Mouse (Mus musculus) layer of hippocampus, postnatal 36 days (tissue): ENCODE data around the gene Ror2. TPM values are rescaled to one million over a fixed set of nuclear protein-coding genes. Genes with fewer than 3 reads are reported as not detected.
"Not testable (repeated sequence)": the region's sequence is repeated elsewhere in the genome, so short reads cannot be mapped to it uniquely, and the experiment has no call there.

ENCODE experiments used
- DNase-seq, 2 experiments: peaks; one replicate each; pipeline ENCODE4 v3.0.0; 2022
- total RNA-seq, 2 experiments: library from RNA; stranded (reverse); gene quantifications; 2 replicates each; pipeline ENCODE4 v1.2.3; 2021

Ror2 gene
- under 1 TPM; 0.65 to 0.91 TPM for total RNA-seq

DNA sequence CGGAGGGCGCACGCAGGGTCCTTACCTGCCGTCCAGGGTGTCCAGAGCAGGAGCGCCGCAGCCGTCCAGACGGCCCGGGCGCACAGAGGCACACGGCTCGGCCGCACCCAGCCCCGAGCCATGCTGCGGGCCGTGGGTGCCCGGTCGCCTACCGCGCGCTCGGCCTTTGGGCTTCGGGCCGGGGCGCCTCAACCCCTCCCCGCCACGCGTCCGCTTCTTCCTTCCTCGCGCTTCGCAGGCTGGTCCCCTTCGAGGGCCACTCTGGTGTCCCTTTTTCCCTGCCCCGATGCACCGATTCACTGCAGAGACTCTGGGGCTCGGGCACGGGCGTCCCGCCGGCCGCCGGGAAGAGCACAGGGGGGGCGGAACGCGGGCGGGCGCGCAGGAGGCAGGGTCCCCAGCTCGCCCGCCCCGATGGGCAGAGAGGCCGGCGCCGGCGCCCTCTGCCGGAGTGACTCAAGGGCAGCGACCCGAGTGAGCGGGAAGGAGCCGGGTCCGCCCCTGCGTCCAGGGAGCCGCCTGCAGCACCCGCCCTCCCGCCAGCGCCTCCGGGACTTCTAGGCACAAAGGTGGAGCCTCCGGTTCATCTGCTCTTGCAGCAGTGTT is at the start of gene Ror2:
TSS of gene Ror2 (minus strand) at position 369 of the 606 bp plus-strand sequence.
- DNase-seq, result no peak

- no peak for DNase-seq
Measured at GRCm38 (mm10) chr13:53333769-53334168, 47.8 kb upstream of the Ror2 start.

GRCm38 (mm10) chr13:53330246-53330645 is 44.3 kb upstream of the Ror2 start:
- DNase-seq, result no peak

GRCm38 (mm10) chr13:53325531-53325930 is 39.6 kb upstream of the Ror2 start:
- DNase-seq, result no peak

DNA sequence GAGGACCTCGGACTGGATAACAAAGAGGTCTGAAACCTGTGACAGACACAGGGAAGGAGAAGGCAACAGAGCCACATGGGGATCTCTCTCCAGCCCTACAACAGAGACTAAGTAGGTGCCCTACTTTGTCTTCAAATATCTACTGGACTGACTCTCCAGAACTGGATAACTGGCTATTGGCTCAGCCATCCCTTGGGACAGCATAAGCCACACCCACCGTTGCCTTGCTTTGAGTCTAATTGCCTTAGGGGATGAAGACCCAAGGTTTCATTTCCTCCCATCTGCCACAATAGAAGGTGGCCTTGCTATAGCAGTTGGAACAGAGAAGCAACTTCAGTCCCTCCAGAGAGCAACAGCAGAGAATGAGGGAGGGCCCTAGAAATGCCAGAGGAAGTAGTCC is 37.7 kb upstream of the Ror2 start:
- no peak for DNase-seq

GRCm38 (mm10) chr13:53320899-53321298 is 35.0 kb upstream of the Ror2 start:
- DNase-seq, result no peak

DNA sequence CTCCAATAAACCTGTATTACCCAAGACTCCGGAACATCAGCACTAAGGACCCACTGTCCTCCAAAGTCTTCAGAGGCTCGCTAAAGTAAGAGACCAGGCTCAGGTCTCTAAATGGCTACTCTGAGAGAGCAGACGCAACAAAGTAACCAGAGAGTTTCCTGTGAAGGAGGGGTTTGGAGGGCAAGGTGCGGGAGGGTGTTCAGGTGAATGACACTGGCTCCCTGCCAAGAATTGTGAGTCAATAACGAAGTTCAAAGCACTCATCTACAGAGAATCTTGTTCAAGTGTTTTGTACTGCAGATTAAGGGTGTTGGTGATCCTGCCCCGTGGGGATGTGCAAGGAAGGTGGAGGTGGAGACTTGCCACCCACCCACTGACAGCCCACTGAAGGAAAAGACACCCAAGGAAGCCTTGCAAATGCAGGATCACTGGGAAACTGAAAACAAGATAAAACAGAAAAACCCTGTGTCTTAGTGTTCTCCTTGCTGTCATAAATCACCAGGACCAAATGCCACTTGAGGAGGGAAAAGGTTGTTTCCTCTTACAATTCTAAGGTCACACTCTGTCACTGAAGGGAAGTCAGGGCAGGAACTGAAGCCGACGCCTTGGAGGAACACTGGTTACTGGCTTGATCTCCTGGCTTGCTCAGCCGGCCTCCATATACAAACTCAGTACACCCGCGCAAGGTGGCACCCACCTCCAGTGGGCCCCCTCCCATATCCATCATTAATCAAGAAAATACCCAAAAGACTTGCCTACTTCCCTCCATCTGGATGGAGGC is 30.8 kb upstream of the Ror2 start:
- DNase-seq, result no peak

GRCm38 (mm10) chr13:53315757-53316156 is 29.8 kb upstream of the Ror2 start:
- not testable (repeated sequence) for DNase-seq

- no peak for DNase-seq
Measured at GRCm38 (mm10) chr13:53310442-53310841, 24.5 kb upstream of the Ror2 start.

- peak; percentile 38 to 39 for DNase-seq
Measured at GRCm38 (mm10) chr13:53309661-53310160, 23.8 kb upstream of the Ror2 start.

- DNase-seq, result no peak
Measured at GRCm38 (mm10) chr13:53309148-53309547, 23.2 kb upstream of the Ror2 start.

- no peak for DNase-seq
Measured at GRCm38 (mm10) chr13:53306836-53307235, 20.9 kb upstream of the Ror2 start.

DNA sequence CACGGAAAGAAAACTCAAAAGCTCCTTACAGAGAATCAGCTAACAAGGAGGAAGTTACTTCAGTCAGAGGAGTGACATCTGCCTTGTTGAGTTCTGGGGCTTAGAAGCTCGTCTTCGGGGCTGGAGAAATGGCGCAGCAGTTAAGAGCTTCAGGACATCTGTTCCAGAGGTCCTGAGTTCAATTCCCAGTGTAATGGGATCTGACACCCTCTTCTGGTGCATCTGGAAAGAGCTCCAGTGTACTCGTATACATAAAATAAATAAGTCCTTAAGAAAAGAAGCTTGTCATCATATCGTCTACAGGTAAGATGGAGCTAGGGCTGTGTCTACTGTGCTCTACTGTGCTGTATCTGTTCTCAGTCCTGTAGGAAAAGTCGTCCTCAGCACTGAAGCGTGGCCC is 19.3 kb upstream of the Ror2 start:
- no peak for DNase-seq

DNA sequence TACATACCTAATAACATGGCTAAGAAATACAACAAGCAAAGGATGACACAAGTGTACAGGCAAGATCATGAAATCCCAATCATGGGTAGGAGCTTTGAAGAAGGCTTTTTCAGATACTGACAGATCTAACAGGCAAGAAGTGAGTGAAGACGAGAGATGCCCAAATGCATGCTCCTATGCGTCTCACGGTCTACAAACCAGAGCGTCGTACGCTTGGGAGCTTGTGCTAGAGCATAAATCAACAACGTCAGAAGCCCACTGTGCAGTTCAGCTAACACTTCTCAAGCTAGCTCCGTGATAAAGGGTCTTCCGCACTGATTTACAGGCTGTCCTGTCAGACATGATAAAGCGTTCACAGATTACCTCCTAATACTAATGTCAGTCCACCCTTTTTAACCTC is 16.8 kb upstream of the Ror2 start:
- DNase-seq, result no peak

DNA sequence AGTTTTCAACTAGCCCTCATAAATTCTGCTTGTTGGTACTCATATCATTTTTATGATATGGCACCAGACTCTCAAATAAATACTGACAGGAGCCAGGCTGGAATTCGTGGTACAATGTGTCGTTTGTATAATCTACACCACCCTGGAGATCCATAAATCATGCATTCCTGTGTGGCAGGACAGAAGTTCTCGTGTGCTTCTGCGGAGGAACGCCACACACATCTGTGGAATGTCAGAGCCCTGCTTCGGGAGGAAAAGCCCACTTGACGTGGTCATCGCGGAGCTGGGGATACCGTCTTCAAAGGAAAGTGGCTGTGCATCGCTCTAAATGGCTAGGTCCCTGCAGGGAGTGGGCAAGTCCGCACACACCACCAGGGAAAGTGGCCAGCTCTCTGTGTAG is 7.1 kb upstream of the Ror2 start:
- DNase-seq, result no peak

GRCm38 (mm10) chr13:53292244-53292643 is 6.3 kb upstream of the Ror2 start:
- no peak for DNase-seq

GRCm38 (mm10) chr13:53285261-53285755 is 616 bp downstream of the Ror2 start:
- no peak for DNase-seq

GRCm38 (mm10) chr13:53284740-53285191 is 1.2 kb downstream of the Ror2 start:
- DNase-seq, result no peak

GRCm38 (mm10) chr13:53281604-53282396 is 4.1 kb downstream of the Ror2 start:
- no peak for DNase-seq

DNA sequence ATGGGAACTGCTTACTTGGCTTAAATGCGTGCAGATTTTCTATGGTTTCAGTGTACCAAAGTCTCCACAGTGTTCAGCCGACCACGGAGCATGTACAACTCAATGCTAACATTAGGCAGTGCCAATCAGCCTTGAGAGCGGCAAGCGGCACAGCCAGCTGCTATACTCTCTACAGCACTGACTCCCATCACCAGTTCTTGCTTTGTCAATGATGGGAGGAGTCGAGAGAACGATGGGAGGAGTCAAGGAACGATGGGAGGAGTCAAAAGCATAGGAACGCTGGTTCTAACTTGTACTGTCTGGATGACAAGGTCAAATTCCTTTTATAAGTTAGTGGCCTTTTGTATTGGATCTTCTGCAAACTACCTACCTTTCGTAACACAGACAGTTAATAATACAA is 7.0 kb downstream of the Ror2 start:
- DNase-seq, result no peak

- DNase-seq, result no peak
Measured at GRCm38 (mm10) chr13:53276381-53276780, 9.5 kb downstream of the Ror2 start.

GRCm38 (mm10) chr13:53275778-53276177 is 10.1 kb downstream of the Ror2 start:
- no peak for DNase-seq

- DNase-seq, result no peak
Measured at GRCm38 (mm10) chr13:53274771-53275170, 11.2 kb downstream of the Ror2 start.
